Mouse (Mus musculus) R1 (cell line): Measurements from ENCODE around the gene Hook1.

ENCODE experiments used
- DNase-seq: peaks from one replicate; pipeline ENCODE4 v3.0.0-alpha.2; 2018; ENCODE audit warnings: low read depth, low spot score

Gene Hook1

GRCm38 (mm10) chr4:95966928-95967724 is at the start of gene Hook1:
Hook1 (plus strand) TSS chr4:95967240.
- DNase-seq: peak; percentile 99

DNA sequence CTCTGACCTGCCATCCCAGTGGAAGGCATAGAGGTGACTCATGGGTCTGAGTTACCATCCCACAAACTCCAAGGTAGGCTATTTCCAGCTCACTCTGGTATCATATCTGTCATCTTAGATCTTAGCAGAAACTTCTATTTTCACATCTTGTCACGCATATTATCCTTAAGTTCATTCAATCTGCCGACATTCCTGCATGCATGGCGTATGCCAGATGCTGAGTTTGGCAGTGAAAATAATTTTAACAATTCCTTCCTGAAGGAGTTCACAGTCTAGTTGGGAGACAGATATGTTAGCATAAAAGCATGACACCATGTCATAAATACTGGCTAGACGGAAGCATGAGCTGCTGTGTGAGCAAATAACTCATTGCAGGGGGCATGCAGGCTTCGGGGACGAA is 49.3 kb upstream of the Hook1 start:
- DNase-seq: no peak

GRCm38 (mm10) chr4:95920448-95920847 is 46.6 kb upstream of the Hook1 start:
- DNase-seq: no peak

GRCm38 (mm10) chr4:95924210-95925184 is 42.5 kb upstream of the Hook1 start:
- DNase-seq: peak; percentile 61

GRCm38 (mm10) chr4:95928846-95929245 is 38.2 kb upstream of the Hook1 start:
- DNase-seq: no peak

GRCm38 (mm10) chr4:95929936-95930335 is 37.1 kb upstream of the Hook1 start:
- no peak for DNase-seq

DNA sequence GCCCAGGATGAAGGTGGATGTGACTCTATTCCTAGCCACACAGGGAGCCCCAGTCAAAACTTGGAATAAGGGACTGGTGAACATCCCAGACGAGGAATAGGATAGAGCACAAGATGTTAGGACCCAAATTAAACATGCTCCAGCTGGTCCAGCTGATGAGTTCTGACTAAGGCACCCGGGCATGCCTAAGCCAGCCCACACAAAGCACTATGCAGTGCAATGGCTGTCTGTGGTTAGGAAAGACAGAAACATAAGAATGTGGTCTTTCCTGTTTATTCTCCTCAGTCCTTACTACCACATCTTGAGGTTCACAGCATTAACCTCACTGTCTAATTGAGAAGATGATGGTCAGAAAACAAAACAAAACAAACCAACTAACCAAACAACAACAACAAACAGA is 35.7 kb upstream of the Hook1 start:
- no peak for DNase-seq

GRCm38 (mm10) chr4:95933801-95934356 is 33.2 kb upstream of the Hook1 start:
- DNase-seq: no peak

GRCm38 (mm10) chr4:95934384-95935035 is 32.5 kb upstream of the Hook1 start:
- DNase-seq: no peak

- no peak for DNase-seq
Measured at GRCm38 (mm10) chr4:95938701-95939100, 28.3 kb upstream of the Hook1 start.

DNA sequence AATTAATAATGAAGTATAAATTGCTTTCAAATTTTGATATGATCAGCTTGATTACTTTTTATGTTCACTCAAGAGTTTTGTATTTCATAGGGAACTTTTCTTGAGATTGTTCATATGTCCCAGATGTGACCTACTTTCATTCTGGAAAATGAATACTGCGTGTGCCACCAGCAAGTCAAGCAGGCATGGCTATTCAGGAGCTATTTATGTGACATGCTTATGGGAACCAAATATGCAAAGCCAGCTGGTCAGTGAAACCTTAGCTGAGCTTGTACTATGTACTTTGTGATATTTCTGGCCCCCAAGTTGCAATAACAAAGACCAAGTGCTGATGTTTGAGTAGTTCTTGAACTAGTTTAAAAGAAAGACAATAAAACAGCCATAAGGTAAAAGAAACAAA is 19.1 kb upstream of the Hook1 start:
- DNase-seq: no peak

- no peak for DNase-seq
Measured at GRCm38 (mm10) chr4:95953328-95953727, 13.7 kb upstream of the Hook1 start.

- peak; percentile 80 for DNase-seq
Measured at GRCm38 (mm10) chr4:95982221-95982620, 15.2 kb downstream of the Hook1 start.

- DNase-seq: no peak
Measured at GRCm38 (mm10) chr4:96016875-96017274, 49.8 kb downstream of the Hook1 start.

- DNase-seq: peak; percentile 30
Measured at GRCm38 (mm10) chr4:96022803-96023202, 55.8 kb downstream of the Hook1 start.

DNA sequence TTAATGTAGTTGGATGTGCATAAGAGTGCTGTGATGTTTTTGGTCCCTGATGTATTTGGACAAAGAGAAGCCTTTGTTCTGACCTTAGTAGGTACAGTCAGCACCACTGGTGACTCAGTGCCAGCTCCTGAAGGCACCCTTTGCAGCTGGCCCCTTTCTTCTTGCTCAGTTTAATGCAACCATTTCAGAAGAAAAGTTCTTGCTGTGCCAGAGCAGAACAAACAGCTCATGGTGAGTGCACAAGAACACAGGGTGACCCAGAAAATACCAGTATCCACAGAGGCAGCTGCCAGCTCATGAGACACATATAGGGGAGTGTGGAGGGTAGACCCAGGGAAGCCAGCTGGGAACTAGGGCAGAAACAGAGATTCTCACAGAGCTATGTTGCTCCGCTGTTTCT is 61.4 kb downstream of the Hook1 start:
- no peak for DNase-seq

- no peak for DNase-seq
Measured at GRCm38 (mm10) chr4:96060106-96060505, 93.1 kb downstream of the Hook1 start.

- DNase-seq: no peak
Measured at GRCm38 (mm10) chr4:96062045-96062444, 95.0 kb downstream of the Hook1 start.
